Mouse (Mus musculus) central nervous system, embryonic 18 days (tissue): Measurements from ENCODE around the gene Syne2. TPM values are rescaled to one million over a fixed set of nuclear protein-coding genes. Genes with fewer than 3 reads are reported as not detected.

Experiments used
- polyA plus RNA-seq: library from polyadenylated mRNA; depleted of rRNA; stranded (reverse); fragments of >200 nt; gene quantifications from 2 replicates; pipeline ENCODE4 v1.2.3, GENCODE M21; 2012; rRNA removed

Syne2 gene
- 60.9 and 63.5 TPM in 2 replicates for polyA plus RNA-seq

GRCm38 (mm10) chr12:75817959-75818452 is at the start of gene Syne2:
Gene Syne2 (plus strand): TSS chr12:75818134.

Other genes starting within 250 kb of the Syne2 start
- gene Ppp2r5e, start 221.9 kb upstream of the Syne2 start, polyA plus RNA-seq: 41.9 and 45.2 TPM in 2 replicates
- 5.1 and 5.6 TPM in 2 replicates for gene Wdr89, start 148.6 kb upstream of the Syne2 start, polyA plus RNA-seq
- gene Sgpp1, start 82.4 kb upstream of the Syne2 start, polyA plus RNA-seq: 17.5 and 17.6 TPM in 2 replicates